Mouse (Mus musculus) cerebellum, adult 9-10 months (tissue): ENCODE results near the gene Gsta1.
A peak's percentile ranks its signal among the peaks of the same experiment; 100 is the strongest.
"Not testable (repeated sequence)": the region's sequence is repeated elsewhere in the genome, so short reads cannot be mapped to it uniquely, and the experiment has no call there.

Experiments
- DNase-seq: peaks from one replicate; pipeline ENCODE4 v3.0.0; 2022

Gene Gsta1

GRCm38 (mm10) chr9:78230461-78230860 lies at the start of gene Gsta1:
Gene Gsta1 (plus strand): TSS chr9:78230656.
- DNase-seq, result not testable (repeated sequence)

- DNase-seq, result not testable (repeated sequence)
Observed at GRCm38 (mm10) chr9:78182474-78182873, 48.0 kb upstream of the Gsta1 start, which contains the start of gene Gsta4. Gene Gsta4 (plus strand): TSS chr9:78182774.

- no peak for DNase-seq
Observed at GRCm38 (mm10) chr9:78185686-78186085, 44.8 kb upstream of the Gsta1 start.

- DNase-seq, result no peak
Observed at GRCm38 (mm10) chr9:78188910-78189309, 41.5 kb upstream of the Gsta1 start.

- DNase-seq, result no peak
Observed at GRCm38 (mm10) chr9:78190651-78191634, 39.5 kb upstream of the Gsta1 start.

- DNase-seq, result no peak
Observed at GRCm38 (mm10) chr9:78191736-78192135, 38.7 kb upstream of the Gsta1 start.

- DNase-seq, result peak; percentile 71
Observed at GRCm38 (mm10) chr9:78193902-78194597, 36.4 kb upstream of the Gsta1 start.

- DNase-seq, result no peak
Observed at GRCm38 (mm10) chr9:78195034-78195433, 35.4 kb upstream of the Gsta1 start.

- DNase-seq, result no peak
Observed at GRCm38 (mm10) chr9:78197801-78198200, 32.7 kb upstream of the Gsta1 start.

GRCm38 (mm10) chr9:78204194-78204593 lies 26.3 kb upstream of the Gsta1 start:
- no peak for DNase-seq

- no peak for DNase-seq
Observed at GRCm38 (mm10) chr9:78208956-78209355, 21.5 kb upstream of the Gsta1 start.

- no peak for DNase-seq
Observed at GRCm38 (mm10) chr9:78210079-78210478, 20.4 kb upstream of the Gsta1 start.

GRCm38 (mm10) chr9:78210821-78211220 lies 19.6 kb upstream of the Gsta1 start:
- no peak for DNase-seq

GRCm38 (mm10) chr9:78211521-78211920 lies 18.9 kb upstream of the Gsta1 start:
- DNase-seq, result no peak

- DNase-seq, result no peak
Observed at GRCm38 (mm10) chr9:78212341-78213049, 18.0 kb upstream of the Gsta1 start.

GRCm38 (mm10) chr9:78217074-78217473 lies 13.4 kb upstream of the Gsta1 start:
- DNase-seq, result no peak

GRCm38 (mm10) chr9:78222616-78223015 lies 7.8 kb upstream of the Gsta1 start:
- no peak for DNase-seq

GRCm38 (mm10) chr9:78223221-78223902 lies 7.1 kb upstream of the Gsta1 start:
- no peak for DNase-seq

GRCm38 (mm10) chr9:78224418-78224817 lies 6.0 kb upstream of the Gsta1 start:
- DNase-seq, result no peak

- no peak for DNase-seq
Observed at GRCm38 (mm10) chr9:78225304-78225703, 5.2 kb upstream of the Gsta1 start.

GRCm38 (mm10) chr9:78228122-78228521 lies 2.3 kb upstream of the Gsta1 start:
- DNase-seq, result no peak

- not testable (repeated sequence) for DNase-seq
Observed at GRCm38 (mm10) chr9:78229658-78230057, 798 bp upstream of the Gsta1 start.
